Mouse (Mus musculus) heart, postnatal 0 days (tissue): ENCODE results near the gene 6030408B16Rik. TPM values are rescaled to one million over a fixed set of nuclear protein-coding genes. Genes with fewer than 3 reads are reported as not detected.

Experiments
- ATAC-seq: fragments of 200-750 bp; cut with Nextera tagmentation; 2 replicates; pipeline ENCODE4 v1.8.0; 2017; ENCODE audit warnings: low read depth, moderate number of reproducible peaks, moderate library complexity; ENCODE audit not compliant: insufficient read depth
- DNase-seq: peaks from one replicate; pipeline ENCODE4 v3.0.0-alpha.2; 2016; ENCODE audit warnings: low spot score
- H3K27ac ChIP-seq: fragments of 300-500 bp; sonication (generic); 2 replicates; pipeline ENCODE4 v1.5.1; 2014; ENCODE audit warnings: low read depth, mild to moderate bottlenecking
- H3K27me3 ChIP-seq: fragments of 300-500 bp; sonication (generic); 2 replicates; pipeline ENCODE4 v1.6.1; 2014; ENCODE audit warnings: low read length, mixed read lengths; ENCODE audit not compliant: control insufficient read depth, insufficient read depth
- H3K36me3 ChIP-seq: fragments of 300-500 bp; sonication (generic); replicated peaks from 2 replicates; pipeline ENCODE4 v1.6.1; 2014; ENCODE audit warnings: low read length, mixed read lengths; ENCODE audit not compliant: control insufficient read depth, insufficient read depth
- H3K4me1 ChIP-seq: fragments of 300-500 bp; sonication (generic); 2 replicates; pipeline ENCODE4 v1.6.1; 2014; ENCODE audit warnings: antibody characterized with exemption; ENCODE audit not compliant: control insufficient read depth, insufficient read depth
- H3K4me2 ChIP-seq: fragments of 300-500 bp; sonication (generic); 2 replicates; pipeline ENCODE4 v1.6.1; 2014; ENCODE audit warnings: low read depth, mild to moderate bottlenecking, low read length, moderate library complexity
- H3K4me3 ChIP-seq: fragments of 300-500 bp; sonication (generic); 2 replicates; pipeline ENCODE4 v1.5.1; 2014; ENCODE audit warnings: low read depth, low read length
- H3K9ac ChIP-seq: fragments of 300-500 bp; sonication (generic); replicated peaks from 2 replicates; pipeline ENCODE4 v1.6.1; 2014; ENCODE audit warnings: low read depth, low read length, mixed read lengths
- H3K9me3 ChIP-seq: fragments of 300-500 bp; sonication (generic); replicated peaks from 2 replicates; pipeline ENCODE4 v1.6.1; 2016; ENCODE audit warnings: low read length; ENCODE audit not compliant: control insufficient read depth
- CTCF ChIP-seq: IDR thresholded peaks from 2 replicates; pipeline ENCODE4 v1.5.1; 2016; ENCODE audit warnings: antibody characterized with exemption, control low read depth, low read depth
- EP300 ChIP-seq: IDR thresholded peaks from 2 replicates; pipeline ENCODE4 v1.6.1; 2016; ENCODE audit warnings: antibody characterized with exemption, low read depth
- WGBS: fragments of 180-500 bp; shearing (Covaris S2); extraction: QIAGEN DNeasy Blood & Tissue Kit; methylation state at CpG from one replicate; pipeline ENCODE4 v1.1.7; 2014; 5-methylcytosine and 5-hydroxymethylcytosine counted together
- polyA plus RNA-seq: library from polyadenylated mRNA; unstranded; fragments of >200 nt; fragmentation: Nextera tagmentation; extraction: Ambion mirVana; gene quantifications from 2 replicates; pipeline ENCODE4 v1.2.1, GENCODE M21; 2015
- total RNA-seq: library from RNA; depleted of rRNA; stranded (reverse); fragments of >200 nt; gene quantifications from 2 replicates; pipeline ENCODE4 v1.2.3, GENCODE M21; 2014; ENCODE audit warnings: low replicate concordance

The 6030408B16Rik gene
- total and polyA plus RNA-seq, 2 experiments from 2014 or later = 8.1 to 8.4 TPM

DNA sequence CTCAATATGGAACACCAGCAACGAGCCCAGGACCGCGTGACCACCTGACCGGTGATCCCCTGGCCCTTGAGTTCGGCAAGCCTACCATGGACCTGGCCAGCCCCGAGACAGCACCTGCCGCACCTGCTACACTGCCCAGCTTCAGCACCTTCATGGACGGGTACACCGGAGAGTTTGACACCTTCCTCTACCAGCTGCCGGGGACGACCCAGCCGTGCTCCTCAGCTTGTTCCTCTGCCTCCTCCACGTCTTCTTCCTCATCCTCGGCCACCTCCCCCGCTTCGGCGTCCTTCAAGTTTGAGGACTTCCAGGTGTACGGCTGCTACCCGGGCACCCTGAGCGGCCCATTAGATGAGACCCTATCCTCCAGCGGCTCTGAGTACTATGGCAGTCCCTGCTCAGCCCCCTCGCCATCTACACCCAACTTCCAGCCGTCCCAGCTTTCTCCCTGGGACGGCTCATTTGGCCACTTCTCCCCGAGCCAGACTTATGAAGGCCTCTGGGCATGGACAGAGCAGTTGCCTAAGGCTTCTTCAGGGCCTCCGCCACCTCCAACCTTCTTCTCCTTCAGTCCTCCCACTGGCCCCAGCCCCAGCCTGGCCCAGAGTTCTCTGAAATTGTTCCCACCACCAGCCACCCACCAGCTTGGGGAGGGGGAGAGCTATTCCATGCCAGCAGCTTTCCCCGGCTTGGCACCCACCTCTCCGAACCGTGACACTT, 22.8 kb upstream of the 6030408B16Rik start:
- WGBS = 87% methylated on average over 29 of the region's 29 CpGs
- no peak for ATAC-seq
- Histone ChIP-seq H3K9ac (no peak overlapping the region), H3K4me3 (no peak overlapping the region), H3K9me3 (no peaks in the 10 kb centered on the region), H3K27ac (no peak overlapping the region), H3K36me3 (peaks cover 51% of the 10 kb centered on the region), H3K27me3 (no peaks in the 10 kb centered on the region), H3K4me1 (peaks cover 23% of the 10 kb centered on the region), H3K4me2 (no peak overlapping the region)
- no peak for DNase-seq
- TF ChIP-seq CTCF (no peak), EP300 (no peak)

- DNase-seq = no peak
- no peak for TF ChIP-seq EP300
- TF ChIP-seq CTCF = no peak
- Histone ChIP-seq H3K4me1 (peaks cover 16% of the 10 kb centered on the region), H3K9me3 (no peaks in the 10 kb centered on the region), H3K27ac (no peak overlapping the region), H3K4me2 (no peak overlapping the region), H3K4me3 (no peak overlapping the region), H3K36me3 (peaks cover 51% of the 10 kb centered on the region), H3K27me3 (no peaks in the 10 kb centered on the region), H3K9ac (no peak overlapping the region)
- no peak for ATAC-seq
- WGBS = 76% methylated on average over 3 of the region's 3 CpGs
Observed at GRCm38 (mm10) chr15:101271107-101271506, 21.9 kb upstream of the 6030408B16Rik start.

- Histone ChIP-seq H3K27ac (no peak overlapping the region), H3K9ac (no peak overlapping the region), H3K4me1 (0 out of 2 replicates have a peak, but pooled peaks cover 13% of the 10 kb centered on the region), H3K4me2 (no peak overlapping the region), H3K4me3 (no peak overlapping the region), H3K36me3 (peaks cover 51% of the 10 kb centered on the region), H3K27me3 (no peaks in the 10 kb centered on the region), H3K9me3 (no peaks in the 10 kb centered on the region)
- 91% methylated on average over 15 of the region's 15 CpGs for WGBS
- ATAC-seq (no peak), DNase-seq (no peak)
- no peak for TF ChIP-seq EP300
- no peak for TF ChIP-seq CTCF
Observed at GRCm38 (mm10) chr15:101271513-101271912, 21.5 kb upstream of the 6030408B16Rik start.

GRCm38 (mm10) chr15:101274380-101274779, 18.6 kb upstream of the 6030408B16Rik start:
- peaks cover 51% of the 10 kb centered on the region for H3K36me3 ChIP-seq
- DNase-seq (no peak), ATAC-seq (no peak)
- no peak overlapping the region for H3K27ac ChIP-seq
- no peak for TF ChIP-seq CTCF
- TF ChIP-seq EP300 = no peak
- peaks cover under 1% of the 10 kb centered on the region; the same call in 1 of the 2 replicates for H3K4me1 ChIP-seq
- no peak overlapping the region for H3K9ac ChIP-seq
- no peak overlapping the region for H3K4me2 ChIP-seq
- H3K27me3 ChIP-seq = no peaks in the 10 kb centered on the region
- H3K4me3 ChIP-seq = no peak overlapping the region
- WGBS = 50% methylated on average over 6 of the region's 6 CpGs
- H3K9me3 ChIP-seq = no peaks in the 10 kb centered on the region

GRCm38 (mm10) chr15:101277351-101277899, 15.6 kb upstream of the 6030408B16Rik start:
- H3K4me3 ChIP-seq = no peak overlapping the region
- no peak overlapping the region for H3K9ac ChIP-seq
- H3K27me3 ChIP-seq = no peaks in the 10 kb centered on the region
- ATAC-seq = no peak
- 75% methylated on average over 11 of the region's 11 CpGs for WGBS
- H3K4me1 ChIP-seq = peaks cover 5% of the 10 kb centered on the region; the same call in 1 of the 2 replicates
- TF ChIP-seq CTCF = no peak
- no peak for TF ChIP-seq EP300
- no peaks in the 10 kb centered on the region for H3K9me3 ChIP-seq
- H3K27ac ChIP-seq = no peak overlapping the region
- no peak overlapping the region for H3K4me2 ChIP-seq
- DNase-seq = no peak
- H3K36me3 ChIP-seq = peaks cover 26% of the 10 kb centered on the region

GRCm38 (mm10) chr15:101278589-101278988, 14.4 kb upstream of the 6030408B16Rik start:
- no peak overlapping the region for H3K4me2 ChIP-seq
- no peak overlapping the region for H3K27ac ChIP-seq
- peaks cover 5% of the 10 kb centered on the region; the same call in 1 of the 2 replicates for H3K4me1 ChIP-seq
- H3K4me3 ChIP-seq = no peak overlapping the region
- no peaks in the 10 kb centered on the region for H3K9me3 ChIP-seq
- DNase-seq (no peak), ATAC-seq (no peak)
- peaks cover 14% of the 10 kb centered on the region for H3K36me3 ChIP-seq
- TF ChIP-seq EP300 (no peak), CTCF (no peak)
- no peaks in the 10 kb centered on the region for H3K27me3 ChIP-seq
- 47% methylated on average over 5 of the region's 5 CpGs for WGBS
- H3K9ac ChIP-seq = no peak overlapping the region
